ENCODE assay signal across 9 mouse cellular contexts in the genomic region with DNA sequence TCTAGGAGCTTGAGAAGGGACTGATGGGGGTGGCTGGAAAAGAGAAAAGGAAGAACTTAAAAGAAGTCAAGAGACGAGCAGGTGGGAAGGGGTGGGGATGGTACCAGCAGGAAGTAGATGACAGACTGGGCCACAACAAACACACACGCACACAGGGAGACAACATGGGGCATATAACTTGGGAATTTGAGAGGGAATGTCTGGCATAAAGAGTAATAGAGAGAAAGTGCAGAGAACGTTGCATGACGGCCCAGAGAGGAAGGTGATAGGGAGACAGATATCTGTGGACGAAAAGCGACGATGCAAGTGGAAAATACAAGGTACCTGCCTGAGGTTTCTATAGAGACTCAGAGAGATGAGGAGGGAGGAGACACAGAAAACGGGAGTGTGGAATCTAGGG. TPM values are rescaled to one million over a fixed set of nuclear protein-coding genes. Genes with fewer than 3 reads are reported as not detected.
DNase-seq lines count a peak whose midpoint lies in the region; ATAC-seq and TF ChIP-seq lines count a peak whose summit lies in the region.
"Had no signal": no experiment of that assay in that cellular context is flagged by ENCODE, and none has a peak within 500 bp of the region (broad histone marks: within the 10 kb centered on the region; RNA-seq: fewer than 3 reads in every experiment).

No protein-coding gene starts in this region.

- H3K27me3 ChIP-seq in hindbrain, embryonic 15.5 days, result no peaks in the 10 kb centered on the region
- no peaks in the 10 kb centered on the region for H3K27me3 ChIP-seq in midbrain, embryonic 16.5 days (ENCODE audit: control insufficient read depth, insufficient read depth, low read depth, low read length)

- no peak for TF ChIP-seq POLR2A in cortical plate, adult 2 months (IDR thresholded peaks at IDR 0.05; ENCODE audit: extremely low read depth, insufficient read depth, low read length)

- peak overlapping the region; percentile 91 for H3K4me3 ChIP-seq in layer of hippocampus, adult 2 months
- H3K4me3 ChIP-seq in cortical plate, adult 2 months (ENCODE audit: insufficient read depth, low read length), result peak overlapping the region; percentile 97
- peak overlapping the region; percentile 78 for H3K4me3 ChIP-seq in hindbrain, embryonic 15.5 days
- H3K4me3 ChIP-seq in midbrain, embryonic 16.5 days (ENCODE audit: low read depth, low read length), result peak overlapping the region; percentile 80

- peaks cover 9% of the 10 kb centered on the region; the same call in 1 of the 2 replicates for H3K36me3 ChIP-seq in hindbrain, embryonic 15.5 days
- H3K36me3 ChIP-seq in midbrain, embryonic 16.5 days (ENCODE audit: control insufficient read depth, insufficient read depth, low read length), result peaks cover 10% of the 10 kb centered on the region; the same call in 1 of the 2 replicates

- H3K4me2 ChIP-seq in hindbrain, embryonic 15.5 days, result peak overlapping the region; percentile 76
- peak overlapping the region; percentile 95 for H3K4me2 ChIP-seq in midbrain, embryonic 16.5 days (ENCODE audit: low read length)

- 1% methylated on average over 8 of the region's 8 CpGs for WGBS in hindbrain, embryonic 15.5 days
- WGBS in midbrain, embryonic 16.5 days, result 1% methylated on average over 8 of the region's 8 CpGs

- no peak for TF ChIP-seq CTCF in layer of hippocampus, adult 2 months (conservative IDR thresholded peaks at IDR 0.05)
- no peak for TF ChIP-seq CTCF in cortical plate, adult 2 months (IDR thresholded peaks at IDR 0.05; ENCODE audit: extremely low read depth, insufficient read depth, low read length)

- H3K4me1 ChIP-seq in cortical plate, adult 2 months (ENCODE audit: control insufficient read depth, insufficient read depth, low read length), result peaks cover 14% of the 10 kb centered on the region; the same call in 1 of the 2 replicates
- H3K4me1 ChIP-seq in hindbrain, embryonic 15.5 days (replicated peaks), result peaks cover 58% of the 10 kb centered on the region
- H3K4me1 ChIP-seq in midbrain, embryonic 16.5 days (ENCODE audit: control insufficient read depth, insufficient read depth, low read length), result peaks cover 58% of the 10 kb centered on the region

- peak overlapping the region; percentile 81 for H3K9ac ChIP-seq in hindbrain, embryonic 15.5 days
- H3K9ac ChIP-seq in midbrain, embryonic 16.5 days (ENCODE audit: low read depth, low read length), result peak overlapping the region; percentile 92

- ATAC-seq in hindbrain, embryonic 15.5 days (ENCODE audit: low FRiP score, low read depth), result no peak; the same call in 1 of the 2 replicates
- ATAC-seq in midbrain, embryonic 16.5 days, result no peak

- no peak for DNase-seq in layer of hippocampus, adult 2 months (ENCODE audit: low spot score in 2 of 2)
- no peak for DNase-seq in layer of hippocampus, adult 8-10 months (ENCODE audit: low spot score in 2 of 2)
- no peak for DNase-seq in gastrocnemius, postnatal 25 days
- no peak for DNase-seq in adrenal gland, postnatal 25 days
- DNase-seq in adrenal gland, adult (ENCODE audit: inconsistent age in 2 of 2, low spot score in 1 of 2), result no peak

- no peaks in the 10 kb centered on the region for H3K9me3 ChIP-seq in hindbrain, embryonic 15.5 days
- no peaks in the 10 kb centered on the region for H3K9me3 ChIP-seq in midbrain, embryonic 16.5 days (replicated peaks; ENCODE audit: control insufficient read depth, low read length, poor library complexity, severe bottlenecking)

- H3K27ac ChIP-seq in layer of hippocampus, adult 2 months, result peak overlapping the region; percentile 99
- H3K27ac ChIP-seq in cortical plate, adult 2 months (ENCODE audit: insufficient read depth, low read length), result peak overlapping the region; percentile 96
- peak overlapping the region; percentile 98 for H3K27ac ChIP-seq in hindbrain, embryonic 15.5 days (replicated peaks)
- H3K27ac ChIP-seq in midbrain, embryonic 16.5 days (ENCODE audit: low read length), result peak overlapping the region; percentile 98

RNA-seq across cellular contexts. Expression of gene Egln2, which starts 0.9 kb away (rescaled TPM):
- 100 to 1,000 TPM in 1 of 2 experiments, 10 to 100 TPM in 1; 97.4 to 103 TPM for total RNA-seq in layer of hippocampus, adult 2 months (2021)
- 100 to 1,000 TPM in 3 of 4 experiments, 10 to 100 TPM in 1; 97.6 to 103 (median 102) TPM for total RNA-seq in layer of hippocampus, adult 8-10 months (2022)
- 111 and 112 TPM in 2 replicates for polyA plus RNA-seq in cortical plate, adult 2 months (2012; rRNA removed)
- 96.4 and 107 TPM in 2 replicates for polyA plus RNA-seq in hindbrain, embryonic 15.5 days (2015; fragmentation: Nextera tagmentation; extraction: Ambion mirVana)
- 91.5 and 95.7 TPM in 2 replicates for polyA plus RNA-seq in midbrain, embryonic 16.5 days (2015; fragmentation: Nextera tagmentation; extraction: Ambion mirVana)
- 100 to 1,000 TPM in 1 of 2 experiments, 10 to 100 TPM in 1; 92.9 to 103 TPM for total RNA-seq in gastrocnemius, postnatal 25 days (2021)
- total RNA-seq in adrenal gland, postnatal 25 days (2021), result 108 and 120 TPM in 2 replicates

RNA-seq across cellular contexts. Expression of gene Cyp2t4, which starts 12.2 kb away (rescaled TPM):
- not detected for total RNA-seq in layer of hippocampus, adult 2 months (2021)
- not detected for total RNA-seq in layer of hippocampus, adult 8-10 months (2022)
- polyA plus RNA-seq in cortical plate, adult 2 months (2012; rRNA removed), result not detected in 2 replicates
- polyA plus RNA-seq in hindbrain, embryonic 15.5 days (2015; fragmentation: Nextera tagmentation; extraction: Ambion mirVana), result 0.14 and 0.29 TPM in 2 replicates
- polyA plus RNA-seq in midbrain, embryonic 16.5 days (2015; fragmentation: Nextera tagmentation; extraction: Ambion mirVana), result 0.21 and 0.25 TPM in 2 replicates
- not detected for total RNA-seq in gastrocnemius, postnatal 25 days (2021)
- not detected in 2 replicates for total RNA-seq in adrenal gland, postnatal 25 days (2021)
- total RNA-seq: adrenal gland, postnatal 36 days had no signal

RNA-seq across cellular contexts. Expression of gene Rab4b, which starts 13.0 kb away (rescaled TPM):
- total RNA-seq in layer of hippocampus, adult 2 months (2021), result 10 to 100 TPM; 97.4 to 98.8 TPM
- total RNA-seq in layer of hippocampus, adult 8-10 months (2022), result 100 to 1,000 TPM in 2 of 4 experiments, 10 to 100 TPM in 2; 91.9 to 112 (median 102) TPM
- polyA plus RNA-seq in cortical plate, adult 2 months (2012; rRNA removed), result 150 and 154 TPM in 2 replicates
- 102 and 111 TPM in 2 replicates for polyA plus RNA-seq in hindbrain, embryonic 15.5 days (2015; fragmentation: Nextera tagmentation; extraction: Ambion mirVana)
- polyA plus RNA-seq in midbrain, embryonic 16.5 days (2015; fragmentation: Nextera tagmentation; extraction: Ambion mirVana), result 104 and 106 TPM in 2 replicates
- 10 to 100 TPM; 10.1 to 10.4 TPM for total RNA-seq in gastrocnemius, postnatal 25 days (2021)
- total RNA-seq in adrenal gland, postnatal 25 days (2021), result 65.7 and 78.2 TPM in 2 replicates

RNA-seq across cellular contexts. Expression of gene Gm21983, which starts 15.2 kb away (rescaled TPM):
- total RNA-seq in layer of hippocampus, adult 2 months (2021), result not detected
- total RNA-seq in layer of hippocampus, adult 8-10 months (2022), result not detected
- not detected in 2 replicates for polyA plus RNA-seq in cortical plate, adult 2 months (2012; rRNA removed)
- polyA plus RNA-seq in hindbrain, embryonic 15.5 days (2015; fragmentation: Nextera tagmentation; extraction: Ambion mirVana), result 0.39 and 1.1 TPM in 2 replicates
- polyA plus RNA-seq in midbrain, embryonic 16.5 days (2015; fragmentation: Nextera tagmentation; extraction: Ambion mirVana), result 0.54 and 0.72 TPM in 2 replicates
- total RNA-seq in gastrocnemius, postnatal 25 days (2021), result not detected
- total RNA-seq in adrenal gland, postnatal 25 days (2021), result 0.62 TPM in 1 of 2 replicates, not detected in the other
- total RNA-seq: adrenal gland, postnatal 36 days had no signal

RNA-seq across cellular contexts. Expression of gene Mia, which starts 15.3 kb away (rescaled TPM):
- total RNA-seq in layer of hippocampus, adult 2 months (2021), result 1 to 10 TPM; 2.2 to 2.7 TPM
- 1 to 10 TPM in 3 of 4 experiments, under 1 TPM in 1; 0.86 to 3.9 (median 2.5) TPM for total RNA-seq in layer of hippocampus, adult 8-10 months (2022)
- 4.8 and 7.7 TPM in 2 replicates for polyA plus RNA-seq in cortical plate, adult 2 months (2012; rRNA removed)
- polyA plus RNA-seq in hindbrain, embryonic 15.5 days (2015; fragmentation: Nextera tagmentation; extraction: Ambion mirVana), result 23.9 and 26.6 TPM in 2 replicates
- 18.2 and 18.8 TPM in 2 replicates for polyA plus RNA-seq in midbrain, embryonic 16.5 days (2015; fragmentation: Nextera tagmentation; extraction: Ambion mirVana)
- total RNA-seq in gastrocnemius, postnatal 25 days (2021), result not detected
- total RNA-seq in adrenal gland, postnatal 25 days (2021), result not detected in 2 replicates
